Mouse (Mus musculus): ENCODE measurements at regions not wholly inside any gene's neighbourhood (a gene's known extent, or its start where the extent isn't known, plus 50 kb on each side); places are given as distances from the start of the nearest gene placed in this dataset.

DNA sequence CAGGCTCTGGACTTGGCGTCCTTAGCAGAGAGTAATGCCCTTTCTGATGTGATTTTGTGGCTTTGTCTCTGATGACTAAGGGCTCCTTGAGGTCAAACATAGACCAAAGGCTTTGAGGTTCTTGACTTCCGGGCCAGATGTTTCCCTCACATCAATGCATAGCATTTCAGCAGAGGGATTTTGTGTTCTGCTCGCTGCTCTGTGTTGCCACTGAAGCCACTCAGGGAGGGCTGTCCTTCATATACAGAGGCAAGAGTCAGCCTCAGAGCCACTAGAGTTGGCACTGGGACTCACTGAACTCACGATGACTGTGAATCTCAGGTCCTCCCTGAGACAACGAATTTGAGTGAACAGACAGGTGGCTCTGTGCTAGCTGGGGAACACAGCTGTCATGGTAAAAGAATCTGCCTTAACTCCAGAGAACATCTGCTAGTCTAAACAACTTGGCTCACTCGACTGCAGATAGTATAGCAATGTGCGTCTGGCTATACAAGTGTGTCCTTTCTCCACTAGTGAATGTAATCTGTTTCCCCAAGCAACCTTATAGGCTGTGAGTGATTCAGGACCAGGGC lies 74.3 kb downstream of the Gp2 start:
- Histone ChIP-seq H3K27ac (no peak overlapping the region), H3K9me3 (no peaks in the 10 kb centered on the region), H3K4me3 (replicated peaks) (no peak overlapping the region), H3K4me2 (replicated peaks) (no peak overlapping the region), H3K4me1 (replicated peaks) (peaks cover 7% of the 10 kb centered on the region), H3K27me3 (no peaks in the 10 kb centered on the region), H3K36me3 (no peaks in the 10 kb centered on the region), H3K9ac (replicated peaks) (no peak overlapping the region)
- no peak for ATAC-seq
- WGBS: 83% methylated on average over 7 of the region's 7 CpGs

GRCm38 (mm10) chr7:119379935-119380334 lies 79.2 kb downstream of the Gp2 start:
- Histone ChIP-seq H3K4me2 (replicated peaks) (no peak overlapping the region), H3K36me3 (no peaks in the 10 kb centered on the region), H3K9me3 (peaks cover 2% of the 10 kb centered on the region; the same call in 1 of the 2 replicates), H3K4me3 (replicated peaks) (no peak overlapping the region), H3K27me3 (no peaks in the 10 kb centered on the region), H3K27ac (peak overlapping the region; percentile 61), H3K4me1 (replicated peaks) (peaks cover 11% of the 10 kb centered on the region), H3K9ac (replicated peaks) (no peak overlapping the region)
- WGBS: 17% methylated on average over 3 of the region's 3 CpGs
- peak; percentile 86 for ATAC-seq

GRCm38 (mm10) chr7:119364268-119364596 lies 94.9 kb downstream of the Gp2 start:
- H3K27me3 ChIP-seq: no peaks in the 10 kb centered on the region
- no peaks in the 10 kb centered on the region for H3K36me3 ChIP-seq
- no peaks in the 10 kb centered on the region for H3K9me3 ChIP-seq
- H3K4me2 ChIP-seq (replicated peaks): no peak overlapping the region
- H3K27ac ChIP-seq: peak overlapping the region; percentile 59
- WGBS: 33% methylated on average over 1 of the region's 1 CpGs
- H3K4me1 ChIP-seq (replicated peaks): peaks cover 30% of the 10 kb centered on the region
- ATAC-seq: peak; percentile 93
- H3K4me3 ChIP-seq (replicated peaks): no peak overlapping the region
- no peak overlapping the region for H3K9ac ChIP-seq (replicated peaks)

DNA sequence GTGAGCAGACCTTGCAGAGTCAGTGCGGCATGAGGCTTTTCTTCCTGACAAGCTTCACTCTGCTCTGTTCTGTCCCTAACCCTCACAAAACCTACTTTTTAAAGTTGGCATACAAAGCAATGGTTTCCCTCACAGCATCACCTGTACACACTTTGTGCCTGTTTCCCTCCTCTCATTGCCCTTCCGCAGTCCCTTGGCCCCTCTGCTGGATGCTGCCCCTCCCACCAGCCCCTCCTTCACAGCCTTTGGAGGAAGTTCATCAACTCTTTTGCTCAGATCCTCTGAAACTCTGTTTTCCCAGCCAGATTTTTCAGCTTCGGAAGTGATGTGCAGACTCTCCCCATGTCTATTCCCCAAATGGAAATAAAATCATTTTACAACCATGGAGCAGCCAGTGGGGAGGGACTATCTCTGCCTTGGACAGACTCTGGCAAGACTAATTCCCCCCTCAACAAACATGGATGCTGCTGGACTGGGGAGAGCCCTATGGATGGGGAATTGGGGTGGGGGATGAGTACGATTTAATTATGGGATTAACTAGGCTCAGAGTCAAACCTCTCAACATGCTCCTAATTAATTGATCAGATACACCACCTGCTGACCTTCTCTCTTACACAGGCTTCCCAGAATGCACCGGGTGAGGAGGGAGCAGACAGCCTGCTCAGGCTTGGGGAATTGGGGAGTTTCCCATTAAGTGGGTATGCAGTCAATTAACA lies 95.4 kb downstream of the Gp2 start:
- WGBS: 33% methylated on average over 5 of the region's 5 CpGs

DNA sequence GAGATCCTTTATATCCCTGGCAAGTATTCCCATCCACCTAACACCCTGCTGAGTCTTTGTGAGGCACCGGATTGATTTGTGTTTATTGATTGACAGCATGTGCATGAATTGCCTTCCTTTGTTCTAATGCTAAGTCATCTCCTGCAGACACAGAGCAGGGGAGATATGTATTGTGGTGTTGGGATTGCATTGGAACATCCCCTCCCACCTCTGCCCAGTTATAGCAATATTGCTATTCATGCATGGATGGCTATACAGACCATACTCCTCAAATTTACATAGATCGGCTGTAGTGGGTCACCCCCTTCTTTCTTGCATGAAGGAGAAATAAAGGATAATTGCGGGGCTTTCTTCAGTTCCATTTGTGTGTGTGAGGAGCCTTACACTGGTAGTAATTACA lies 101.7 kb downstream of the Gp2 start:
- Histone ChIP-seq H3K36me3 (no peaks in the 10 kb centered on the region), H3K27me3 (no peaks in the 10 kb centered on the region), H3K4me1 (replicated peaks) (no peaks in the 10 kb centered on the region), H3K9me3 (no peaks in the 10 kb centered on the region), H3K27ac (peak overlapping the region; percentile 54), H3K4me2 (replicated peaks) (no peak overlapping the region), H3K4me3 (replicated peaks) (no peak overlapping the region), H3K9ac (replicated peaks) (no peak overlapping the region)
- WGBS: 58% methylated on average over 3 of the region's 3 CpGs
- ATAC-seq: 0 out of 2 replicates have a peak, but pooled peaks have one; percentile 62

More for the DNA sequence above, 95.4 kb downstream of the Gp2 start:
- Histone ChIP-seq H3K27ac (peak overlapping the region; percentile 59), H3K27me3 (no peaks in the 10 kb centered on the region), H3K36me3 (no peaks in the 10 kb centered on the region), H3K4me3 (replicated peaks) (no peak overlapping the region), H3K4me2 (replicated peaks) (no peak overlapping the region), H3K4me1 (replicated peaks) (peaks cover 30% of the 10 kb centered on the region), H3K9me3 (no peaks in the 10 kb centered on the region), H3K9ac (replicated peaks) (no peak overlapping the region)
- ATAC-seq: peak; percentile 91

DNA sequence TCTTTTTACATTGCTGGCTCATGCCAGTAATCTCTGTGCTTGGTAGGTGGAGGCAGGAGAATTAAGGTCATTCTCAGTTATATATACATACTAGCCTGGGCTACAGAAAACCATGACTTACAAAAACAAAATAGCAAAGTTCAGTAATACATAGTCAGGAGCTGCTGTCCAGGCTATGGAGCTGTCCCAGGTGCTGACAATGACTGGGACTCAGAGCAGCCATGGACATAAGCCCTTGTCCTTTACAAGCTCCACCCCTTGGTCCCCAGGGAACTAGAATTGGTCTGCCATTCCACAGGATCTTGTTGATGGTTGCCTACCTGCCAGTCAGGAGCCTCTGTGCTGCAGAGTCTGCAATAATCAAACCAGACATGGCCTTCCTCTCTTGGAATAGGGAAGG lies 102.8 kb downstream of the Gp2 start:
- no peak for ATAC-seq
- Histone ChIP-seq H3K27ac (no peak overlapping the region), H3K36me3 (no peaks in the 10 kb centered on the region), H3K4me3 (replicated peaks) (no peak overlapping the region), H3K27me3 (no peaks in the 10 kb centered on the region), H3K4me1 (replicated peaks) (no peaks in the 10 kb centered on the region), H3K4me2 (replicated peaks) (no peak overlapping the region), H3K9ac (replicated peaks) (no peak overlapping the region), H3K9me3 (no peaks in the 10 kb centered on the region)

GRCm38 (mm10) chr7:119352571-119352970 lies 106.5 kb downstream of the Gp2 start:
- Histone ChIP-seq H3K4me2 (replicated peaks) (no peak overlapping the region), H3K27ac (no peak overlapping the region), H3K36me3 (no peaks in the 10 kb centered on the region), H3K27me3 (no peaks in the 10 kb centered on the region), H3K9ac (replicated peaks) (no peak overlapping the region), H3K4me3 (replicated peaks) (no peak overlapping the region), H3K9me3 (no peaks in the 10 kb centered on the region), H3K4me1 (replicated peaks) (no peaks in the 10 kb centered on the region)
- ATAC-seq: no peak
- WGBS: 88% methylated on average over 12 of the region's 12 CpGs

DNA sequence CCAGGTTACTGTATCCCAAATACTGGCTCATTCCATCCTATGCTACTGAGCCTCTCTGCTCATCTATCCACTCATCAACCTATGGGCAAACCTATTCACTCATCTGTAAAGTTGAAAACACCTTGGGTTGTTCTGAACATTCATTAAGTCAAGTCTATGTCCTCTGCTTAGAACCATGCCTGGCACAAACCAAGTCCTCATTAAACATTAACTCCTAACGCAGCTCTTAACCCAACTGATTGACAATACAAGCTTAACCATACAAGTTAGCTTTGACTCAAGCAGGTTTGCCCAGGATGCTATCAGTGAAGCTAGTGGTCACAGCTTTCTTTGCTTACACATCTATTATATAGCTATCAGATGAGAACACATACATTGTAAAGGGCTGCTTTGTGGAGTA lies 108.4 kb downstream of the Gp2 start:
- no peaks in the 10 kb centered on the region for H3K36me3 ChIP-seq
- no peak overlapping the region for H3K9ac ChIP-seq (replicated peaks)
- no peak for ATAC-seq
- no peaks in the 10 kb centered on the region for H3K9me3 ChIP-seq
- no peaks in the 10 kb centered on the region for H3K27me3 ChIP-seq
- no peak overlapping the region for H3K27ac ChIP-seq
- no peaks in the 10 kb centered on the region for H3K4me1 ChIP-seq (replicated peaks)
- no peak overlapping the region for H3K4me2 ChIP-seq (replicated peaks)
- H3K4me3 ChIP-seq (replicated peaks): no peak overlapping the region
- WGBS: 94% methylated on average over 1 of the region's 1 CpGs

- 93% methylated on average over 1 of the region's 1 CpGs for WGBS
- no peaks in the 10 kb centered on the region for H3K9me3 ChIP-seq
- H3K4me2 ChIP-seq (replicated peaks): no peak overlapping the region
- H3K4me1 ChIP-seq (replicated peaks): peaks cover 6% of the 10 kb centered on the region
- no peak overlapping the region for H3K27ac ChIP-seq
- no peaks in the 10 kb centered on the region for H3K27me3 ChIP-seq
- no peak overlapping the region for H3K9ac ChIP-seq (replicated peaks)
- no peak for ATAC-seq
- H3K36me3 ChIP-seq: no peaks in the 10 kb centered on the region
- H3K4me3 ChIP-seq (replicated peaks): no peak overlapping the region
These were observed 115.7 kb downstream of the Gp2 start for GRCm38 (mm10) chr7:119343380-119343779.

DNA sequence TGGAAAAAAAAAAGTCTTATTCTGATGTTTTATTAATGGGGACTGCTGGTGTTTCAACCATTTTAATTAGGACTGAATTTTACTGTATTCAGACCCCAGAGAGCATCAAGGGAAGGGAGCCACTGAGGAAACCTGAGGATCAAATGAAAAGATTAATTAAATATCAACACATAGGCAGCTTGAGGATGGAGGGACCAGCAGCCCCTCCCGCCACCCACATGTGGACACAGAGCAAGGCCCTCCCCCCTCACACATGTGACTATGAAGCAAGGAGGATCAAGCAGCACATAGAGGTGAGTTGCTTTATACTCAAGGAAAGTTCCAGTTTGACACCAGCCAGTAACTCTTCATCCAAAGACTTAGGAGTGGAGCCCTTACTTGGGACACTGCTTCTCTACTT lies 126.0 kb downstream of the Gp2 start:
- ATAC-seq: peak; percentile 59; the same call in 1 of the 2 replicates
- H3K9ac ChIP-seq (replicated peaks): no peak overlapping the region
- no peaks in the 10 kb centered on the region for H3K27me3 ChIP-seq
- H3K4me3 ChIP-seq (replicated peaks): no peak overlapping the region
- no peaks in the 10 kb centered on the region for H3K9me3 ChIP-seq
- peaks cover 21% of the 10 kb centered on the region for H3K4me1 ChIP-seq (replicated peaks)
- H3K27ac ChIP-seq: no peak overlapping the region
- WGBS: 73% methylated on average over 1 of the region's 1 CpGs
- H3K4me2 ChIP-seq (replicated peaks): no peak overlapping the region
- H3K36me3 ChIP-seq: no peaks in the 10 kb centered on the region

DNA sequence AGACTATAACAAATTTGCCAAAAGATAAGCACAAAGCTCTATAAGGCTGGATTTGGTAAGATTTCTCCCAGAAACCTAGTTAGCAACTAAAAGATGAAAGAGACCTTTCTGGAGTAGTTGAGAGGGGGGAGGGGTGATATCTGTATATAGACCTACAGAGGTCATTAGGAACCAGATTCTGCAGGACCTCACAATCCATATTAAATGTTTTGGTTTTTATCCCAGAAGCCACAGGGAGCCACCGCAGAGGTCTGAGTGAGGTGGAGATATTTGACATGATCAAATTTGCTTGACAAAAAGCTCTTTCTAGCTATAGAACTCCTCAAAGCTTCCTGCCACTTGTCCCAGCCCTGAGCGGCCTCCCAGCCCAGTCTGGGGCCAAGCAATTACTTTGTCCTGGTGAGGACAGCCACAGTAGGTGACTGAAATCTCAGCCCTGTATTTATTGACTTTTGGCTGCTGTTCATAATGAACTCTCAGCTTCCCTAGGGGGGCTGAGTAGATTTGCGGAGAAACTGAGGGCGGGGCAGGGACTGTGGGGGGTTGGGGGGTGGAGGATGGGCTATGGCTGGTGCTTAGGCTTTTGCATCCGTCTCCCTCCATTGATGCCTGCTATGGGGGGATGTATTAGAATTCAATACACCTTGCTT lies 128.5 kb downstream of the Gp2 start:
- Histone ChIP-seq H3K4me3 (replicated peaks) (no peak overlapping the region), H3K4me2 (replicated peaks) (no peak overlapping the region), H3K9me3 (no peaks in the 10 kb centered on the region), H3K27ac (0 out of 2 replicates have a peak overlapping the region, but pooled peaks have one; percentile 8), H3K9ac (replicated peaks) (no peak overlapping the region), H3K4me1 (replicated peaks) (peaks cover 21% of the 10 kb centered on the region), H3K36me3 (no peaks in the 10 kb centered on the region), H3K27me3 (no peaks in the 10 kb centered on the region)
- ATAC-seq: peak; percentile 78
- 3% methylated on average over 5 of the region's 5 CpGs for WGBS

DNA sequence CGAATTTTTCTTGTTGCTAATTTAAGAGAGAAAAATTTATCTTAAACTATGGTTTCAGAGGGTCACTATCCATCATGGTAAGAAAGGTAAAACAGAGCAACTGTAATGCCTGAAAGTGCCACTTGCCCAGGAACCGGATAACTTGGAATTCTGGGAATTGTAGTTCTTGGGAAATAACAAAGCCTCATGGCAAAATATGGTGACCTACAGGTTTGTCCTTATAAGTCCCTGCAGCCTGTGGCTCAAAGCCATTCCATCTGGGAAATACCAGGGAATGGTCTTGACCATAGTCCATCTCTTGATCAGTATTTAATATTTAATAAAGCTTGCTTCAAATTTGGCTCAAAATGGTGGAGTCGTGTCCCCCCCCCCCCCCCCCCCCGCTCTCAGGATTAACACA lies 111.9 kb upstream of the Gpr139 start:
- no peaks in the 10 kb centered on the region for H3K4me1 ChIP-seq (replicated peaks)
- no peak overlapping the region for H3K4me2 ChIP-seq (replicated peaks)
- H3K9me3 ChIP-seq: no peaks in the 10 kb centered on the region
- H3K27ac ChIP-seq: no peak overlapping the region
- H3K4me3 ChIP-seq (replicated peaks): no peak overlapping the region
- no peaks in the 10 kb centered on the region for H3K27me3 ChIP-seq
- no peak overlapping the region for H3K9ac ChIP-seq (replicated peaks)
- ATAC-seq: no peak
- H3K36me3 ChIP-seq: no peaks in the 10 kb centered on the region
- 77% methylated on average over 3 of the region's 4 CpGs for WGBS

Measured in midbrain, embryonic 13.5 days (tissue).